Mouse (Mus musculus): ENCODE results near the gene Abraxas1. TPM values are rescaled to one million over a fixed set of nuclear protein-coding genes. Genes with fewer than 3 reads are reported as not detected.

Abraxas1 gene
- polyA plus RNA-seq, 1 experiment from 2014 or later: 25.6 TPM

GRCm38 (mm10) chr5:100760049-100760663, 60.6 kb downstream of the Abraxas1 start:
- Histone ChIP-seq H3K27me3 (ENCODE audit: insufficient read depth, poor library complexity, severe bottlenecking) (no peaks in the 10 kb centered on the region), H3K4me1 (replicated peaks) (no peaks in the 10 kb centered on the region), H3K27ac (no peak overlapping the region), H3K9me3 (peaks cover 4% of the 10 kb centered on the region; the same call in 1 of the 2 replicates), H3K36me3 (peaks cover 52% of the 10 kb centered on the region), H3K4me3 (no peak overlapping the region)
- DNase-seq (ENCODE audit: low spot score): no peak
- 87% methylated on average over 10 of the region's 10 CpGs for WGBS

GRCm38 (mm10) chr5:100758121-100758520, 62.6 kb downstream of the Abraxas1 start:
- H3K4me1 ChIP-seq (replicated peaks): peaks cover 8% of the 10 kb centered on the region
- no peak overlapping the region for H3K4me3 ChIP-seq
- H3K36me3 ChIP-seq: peaks cover 32% of the 10 kb centered on the region
- DNase-seq (ENCODE audit: low spot score): no peak
- peaks cover 4% of the 10 kb centered on the region; the same call in 1 of the 2 replicates for H3K9me3 ChIP-seq
- no peak overlapping the region for H3K27ac ChIP-seq
- 95% methylated on average over 5 of the region's 5 CpGs for WGBS
- H3K27me3 ChIP-seq (ENCODE audit: insufficient read depth, poor library complexity, severe bottlenecking): no peaks in the 10 kb centered on the region

Other genes starting within 250 kb of the Abraxas1 start
- 4.8 and 6.7 TPM in 2 replicates for gene Plac8, start 248.7 kb downstream of the Abraxas1 start, polyA plus RNA-seq (2016; fragmentation: Nextera tagmentation; extraction: Ambion mirVana)
- 49.6 and 56.0 TPM in 2 replicates for gene Coq2, start 145.8 kb downstream of the Abraxas1 start, polyA plus RNA-seq (2016; fragmentation: Nextera tagmentation; extraction: Ambion mirVana)
- gene Hpse, start 101.2 kb downstream of the Abraxas1 start, polyA plus RNA-seq (2016; fragmentation: Nextera tagmentation; extraction: Ambion mirVana): 1.6 and 2.3 TPM in 2 replicates
- gene Helq, start 22.4 kb downstream of the Abraxas1 start, polyA plus RNA-seq (2016; fragmentation: Nextera tagmentation; extraction: Ambion mirVana): 18.3 and 23.1 TPM in 2 replicates
- gene Mrps18c, start 22.3 kb downstream of the Abraxas1 start, polyA plus RNA-seq (2016; fragmentation: Nextera tagmentation; extraction: Ambion mirVana): 198 and 208 TPM in 2 replicates
- 0.50 and 0.96 TPM in 2 replicates for gene Gpat3, start 24.7 kb upstream of the Abraxas1 start, polyA plus RNA-seq (2016; fragmentation: Nextera tagmentation; extraction: Ambion mirVana)

Measured in hindbrain, embryonic 10.5 days (tissue).